Mouse (Mus musculus): ENCODE results near the gene Snap91.

- TF ChIP-seq CTCF (IDR thresholded peaks at IDR 0.05; ENCODE audit: extremely low read depth, insufficient read depth, low read length) (no peak), POLR2A (IDR thresholded peaks at IDR 0.05; ENCODE audit: extremely low read depth, insufficient read depth, low read length) (no peak)
Measured at GRCm38 (mm10) chr9:86925688-86926087, 45.2 kb upstream of the Snap91 start.
